Mouse (Mus musculus): ENCODE data around the gene Lypd3. TPM values are rescaled to one million over a fixed set of nuclear protein-coding genes. Genes with fewer than 3 reads are reported as not detected.

The Lypd3 gene
- total RNA-seq (2021): 1 to 10 TPM; 1.4 to 1.6 TPM

DNA sequence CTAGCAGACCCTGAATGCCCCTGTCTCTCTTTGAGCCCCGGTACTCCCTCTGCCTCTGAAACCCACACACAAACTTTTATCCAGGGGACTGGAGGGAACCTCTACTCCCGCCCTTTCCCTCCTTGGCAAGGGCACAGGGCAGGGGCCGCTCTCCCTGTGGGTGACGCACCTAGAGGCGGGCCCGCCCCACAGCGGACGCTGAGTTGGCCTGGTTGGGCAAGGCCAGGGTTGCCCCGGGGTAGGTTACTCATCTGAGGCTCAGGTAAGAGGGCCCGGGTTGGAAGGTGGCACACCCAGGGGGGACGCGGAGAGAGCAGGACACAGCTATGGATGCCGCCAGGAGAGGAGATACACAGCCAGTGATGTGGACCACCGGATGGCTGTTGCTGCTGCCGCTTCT, at the start of gene Lypd3:
TSS of gene Lypd3 (plus strand) at position 287 of the 400 bp plus-strand sequence.
- no peak for DNase-seq (ENCODE audit: extremely low spot score in 1 of 2, low spot score in 1 of 2)

GRCm38 (mm10) chr7:24586828-24587227, 49.5 kb upstream of the Lypd3 start:
- DNase-seq (ENCODE audit: extremely low spot score in 1 of 2, low spot score in 1 of 2): no peak

DNA sequence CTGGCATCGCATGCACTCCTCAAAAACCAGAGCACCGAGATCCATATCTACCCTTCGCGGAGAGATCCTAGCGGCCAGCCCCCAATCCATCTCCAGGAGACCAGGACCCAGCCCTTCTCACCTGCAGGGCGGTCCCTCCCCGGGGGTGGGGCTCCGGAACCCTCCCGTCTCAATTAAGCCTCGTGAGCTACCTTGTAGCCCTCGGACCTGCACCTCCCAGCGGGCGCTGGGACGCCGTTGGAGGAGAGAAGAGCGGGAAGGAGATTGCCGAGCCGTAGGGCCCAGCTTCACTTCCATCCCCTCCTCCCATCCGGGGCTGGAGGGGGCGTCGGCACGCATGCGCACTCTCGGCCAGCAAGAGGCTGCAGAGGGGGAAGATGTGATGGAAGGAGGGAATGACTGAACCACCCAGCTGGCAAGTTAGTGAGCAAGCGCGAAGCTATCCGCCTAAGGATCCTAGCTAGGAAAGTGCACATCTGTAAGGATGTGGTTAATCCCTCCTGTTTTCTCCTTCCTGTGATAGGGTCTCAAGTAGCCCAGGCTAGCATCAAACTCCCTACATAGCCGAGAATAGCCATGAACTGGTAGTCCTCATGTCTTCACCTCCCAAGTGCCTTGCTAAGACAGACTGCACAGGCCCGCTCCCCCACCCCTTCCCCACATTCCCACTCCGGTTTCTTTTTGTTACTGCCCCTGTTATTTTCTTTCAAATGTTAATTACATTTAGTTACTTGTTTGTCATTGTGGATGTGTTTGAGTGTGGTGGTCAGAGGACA, 48.8 kb upstream of the Lypd3 start, which contains the start of the genes Ethe1 and Zfp575:
TSS of gene Ethe1 (plus strand) at position 214 of the 776 bp plus-strand sequence.
TSS of gene Zfp575 (minus strand) at position 312 of the 776 bp plus-strand sequence.
- DNase-seq (ENCODE audit: extremely low spot score in 1 of 2, low spot score in 1 of 2): peak; percentile 76 to 82

DNA sequence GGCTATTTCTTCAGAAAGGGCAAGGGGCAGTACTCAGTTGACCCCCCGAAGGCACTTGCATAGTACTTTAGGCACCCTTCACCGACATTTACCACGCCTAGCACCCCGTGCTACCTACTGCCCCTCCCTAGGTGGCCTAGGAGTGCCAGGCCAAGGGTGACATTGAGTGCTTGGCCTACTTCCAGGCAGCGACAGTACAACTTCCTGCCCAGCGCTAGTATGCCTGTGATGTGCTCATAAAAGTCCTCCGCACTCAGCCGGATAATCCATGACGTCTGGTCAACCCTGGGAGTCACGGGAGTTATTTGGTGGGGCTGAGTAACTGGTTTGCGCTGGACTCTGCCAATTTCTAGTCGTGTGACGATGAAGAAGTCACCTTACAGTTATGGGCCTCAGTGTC, 48.0 kb upstream of the Lypd3 start:
- DNase-seq (ENCODE audit: extremely low spot score in 1 of 2, low spot score in 1 of 2): no peak

- DNase-seq (ENCODE audit: extremely low spot score in 1 of 2, low spot score in 1 of 2): no peak
Measured at GRCm38 (mm10) chr7:24591735-24592134, 44.6 kb upstream of the Lypd3 start.

- no peak for DNase-seq (ENCODE audit: extremely low spot score in 1 of 2, low spot score in 1 of 2)
Measured at GRCm38 (mm10) chr7:24592163-24592562, 44.2 kb upstream of the Lypd3 start.

GRCm38 (mm10) chr7:24592781-24593180, 43.6 kb upstream of the Lypd3 start:
- no peak for DNase-seq (ENCODE audit: extremely low spot score in 1 of 2, low spot score in 1 of 2)

DNA sequence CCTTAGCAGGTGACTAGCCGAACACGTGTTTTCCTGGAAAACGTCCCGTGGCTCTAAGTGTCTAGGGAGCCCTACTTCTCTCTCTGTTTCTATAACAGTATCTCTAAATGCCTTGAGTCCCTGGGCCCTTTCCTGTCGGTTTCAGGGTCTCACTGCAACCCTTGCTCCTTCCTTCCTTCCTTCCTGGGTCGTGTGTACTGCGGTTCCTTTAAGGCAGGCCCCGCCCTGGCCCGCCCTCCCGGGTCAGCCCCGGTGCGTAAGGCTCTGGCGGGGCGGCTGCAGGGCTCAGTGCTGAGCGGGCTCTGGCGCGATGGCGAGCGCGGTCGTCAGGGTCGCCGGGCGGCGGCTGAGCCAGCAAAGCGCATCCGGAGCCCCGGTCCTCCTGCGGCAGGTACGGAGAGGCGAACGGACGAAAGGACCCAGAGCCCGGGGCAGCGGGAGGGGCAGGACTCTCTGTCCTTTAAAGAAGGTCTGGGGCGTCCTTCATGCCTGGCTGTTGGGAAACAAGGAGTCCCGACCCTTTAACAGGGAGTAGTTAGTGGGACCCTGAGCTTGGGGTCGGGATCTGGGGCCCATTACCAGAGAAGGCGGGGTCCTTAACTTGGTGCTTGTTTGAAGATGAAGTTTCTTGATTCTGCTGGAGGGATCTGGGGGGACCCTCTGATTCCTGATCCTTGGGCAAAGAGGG, 42.6 kb upstream of the Lypd3 start:
- DNase-seq (ENCODE audit: extremely low spot score in 1 of 2, low spot score in 1 of 2): peak; percentile 44 to 49

DNA sequence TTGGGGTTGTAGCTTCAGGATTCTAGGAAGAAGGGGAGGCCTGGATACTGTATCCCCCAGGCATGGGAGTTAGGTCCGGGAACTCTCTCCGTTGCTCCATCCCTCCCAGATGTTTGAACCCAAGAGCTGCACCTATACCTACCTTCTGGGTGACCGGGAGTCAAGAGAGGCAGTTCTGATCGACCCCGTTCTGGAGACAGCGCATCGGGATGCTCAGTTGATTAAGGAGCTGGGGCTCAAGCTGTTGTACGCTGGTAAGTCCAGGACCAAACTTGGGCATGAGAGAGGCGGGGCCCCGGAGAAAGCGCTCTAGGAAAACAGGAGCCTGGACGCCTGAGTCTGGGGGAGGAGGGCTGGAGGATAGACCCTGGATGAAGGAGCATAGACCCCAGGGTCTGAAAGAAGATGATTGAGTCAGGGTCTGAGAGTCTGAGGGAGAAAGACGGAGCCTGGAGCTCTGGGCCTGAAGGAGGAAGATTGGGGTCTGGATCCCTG, 42.0 kb upstream of the Lypd3 start:
- no peak for DNase-seq (ENCODE audit: extremely low spot score in 1 of 2, low spot score in 1 of 2)

GRCm38 (mm10) chr7:24595464-24595863, 40.9 kb upstream of the Lypd3 start:
- no peak for DNase-seq (ENCODE audit: extremely low spot score in 1 of 2, low spot score in 1 of 2)

DNA sequence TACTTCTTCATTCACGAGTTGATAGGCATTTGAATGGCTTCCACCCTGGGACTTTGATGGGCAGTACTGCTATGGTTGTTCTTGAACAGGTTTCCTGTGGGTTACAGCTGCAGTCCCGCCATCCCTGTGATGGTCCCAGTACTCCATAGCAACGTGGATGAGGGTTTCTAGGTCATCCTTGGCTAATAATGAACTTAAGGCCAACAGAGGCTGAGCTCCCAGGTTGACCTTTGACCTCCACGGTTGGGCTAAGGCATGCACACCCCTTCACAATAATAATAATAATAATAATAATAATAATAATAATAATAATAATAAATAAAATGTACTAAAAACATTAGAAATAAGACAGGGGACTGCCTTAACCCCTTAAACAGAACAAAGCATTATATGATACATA, 38.2 kb upstream of the Lypd3 start:
- no peak for DNase-seq (ENCODE audit: extremely low spot score in 1 of 2, low spot score in 1 of 2)

- no peak for DNase-seq (ENCODE audit: extremely low spot score in 1 of 2, low spot score in 1 of 2)
Measured at GRCm38 (mm10) chr7:24599211-24600067, 36.9 kb upstream of the Lypd3 start.

DNA sequence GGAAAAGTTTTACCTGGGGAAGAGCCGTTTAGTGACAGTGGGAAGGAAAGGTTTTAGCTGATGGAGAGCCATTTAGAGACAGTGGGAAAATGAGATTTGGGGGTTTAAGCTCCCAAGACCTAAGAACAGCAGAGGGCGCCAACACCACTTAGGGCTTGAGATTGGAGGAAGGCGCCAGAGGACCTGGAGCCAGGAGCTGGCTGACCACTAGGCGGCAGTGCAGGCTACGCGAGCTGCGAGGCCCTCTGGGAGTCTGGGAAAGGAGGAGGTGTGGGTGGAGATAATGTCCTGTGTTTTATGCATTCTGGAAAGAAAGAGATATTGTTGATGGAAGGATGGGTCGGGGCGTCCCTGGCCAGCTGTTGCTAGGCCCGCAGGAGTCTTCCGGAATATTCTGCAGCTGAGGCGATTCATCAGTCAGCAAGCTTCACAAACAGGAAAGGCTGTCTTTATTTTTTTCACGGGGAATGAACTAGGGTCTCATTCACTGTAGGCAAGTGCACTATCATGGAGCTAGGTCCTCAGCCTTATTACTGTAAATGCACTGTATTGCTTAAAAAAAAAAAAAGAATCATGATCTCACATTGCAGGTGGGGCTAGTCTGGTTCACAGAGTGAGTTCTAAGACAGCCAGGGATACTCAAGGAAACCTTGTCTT, 35.3 kb upstream of the Lypd3 start:
- DNase-seq (ENCODE audit: extremely low spot score in 1 of 2, low spot score in 1 of 2): peak; percentile 94 to 100

DNA sequence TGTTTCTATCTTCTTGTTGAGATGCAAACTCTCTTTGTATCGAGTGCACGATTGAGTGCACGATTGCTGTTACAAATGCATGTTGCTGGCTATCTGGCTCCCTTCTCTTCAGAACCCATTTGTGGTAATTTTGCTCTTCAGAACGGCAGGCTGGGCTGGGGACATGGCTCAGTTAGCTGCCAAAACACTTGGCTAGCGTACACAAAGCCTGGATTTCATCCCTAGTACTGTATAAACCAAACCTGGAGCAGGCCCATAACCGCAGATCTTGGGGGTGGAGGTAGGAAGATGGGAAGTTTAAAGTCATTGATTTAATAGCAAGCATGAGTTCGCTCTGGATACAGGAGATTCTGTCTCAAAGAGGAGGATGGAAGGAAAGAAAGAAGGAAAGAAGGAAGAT, 30.8 kb upstream of the Lypd3 start:
- DNase-seq (ENCODE audit: extremely low spot score in 1 of 2, low spot score in 1 of 2): no peak

DNA sequence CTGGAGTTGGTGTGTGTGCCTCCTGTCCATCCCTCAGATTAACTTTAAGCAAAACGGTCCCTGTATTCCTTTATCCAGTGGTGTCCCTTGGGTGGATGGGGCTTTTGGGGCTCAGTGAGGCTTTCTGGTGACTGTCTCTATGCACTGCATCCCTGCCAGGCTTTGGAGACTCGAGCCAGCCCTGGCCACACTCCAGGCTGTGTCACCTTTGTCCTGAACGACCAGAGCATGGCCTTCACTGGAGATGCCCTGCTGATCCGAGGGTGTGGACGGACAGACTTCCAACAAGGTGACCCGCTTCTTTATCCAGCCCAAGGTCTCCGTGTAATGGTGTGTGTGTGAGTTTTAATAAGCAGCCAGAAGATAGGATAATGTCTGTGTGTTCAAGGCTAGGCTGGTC, 30.3 kb upstream of the Lypd3 start:
- no peak for DNase-seq (ENCODE audit: extremely low spot score in 1 of 2, low spot score in 1 of 2)

DNA sequence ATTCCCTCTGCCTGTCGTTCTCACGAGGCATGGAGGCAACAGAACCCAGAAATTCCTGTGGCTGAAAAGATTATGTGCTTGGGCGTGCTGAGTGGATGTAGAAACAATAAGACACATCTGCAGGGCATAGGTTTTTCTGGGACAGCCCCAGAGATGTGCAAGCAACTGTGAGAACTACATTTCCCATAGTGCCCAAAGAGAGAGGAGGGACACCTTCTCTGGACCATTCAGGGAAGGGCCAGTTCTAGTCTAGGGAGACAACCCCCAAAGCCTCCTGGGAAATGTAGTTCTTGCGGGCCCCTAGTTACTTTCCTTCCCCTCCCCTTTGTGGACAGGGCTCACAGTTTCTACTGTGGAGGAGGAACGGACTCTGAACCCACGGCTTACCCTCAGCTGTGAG, 28.3 kb upstream of the Lypd3 start:
- no peak for DNase-seq (ENCODE audit: extremely low spot score in 1 of 2, low spot score in 1 of 2)

GRCm38 (mm10) chr7:24608561-24608960, 27.8 kb upstream of the Lypd3 start:
- DNase-seq (ENCODE audit: extremely low spot score in 1 of 2, low spot score in 1 of 2): no peak

DNA sequence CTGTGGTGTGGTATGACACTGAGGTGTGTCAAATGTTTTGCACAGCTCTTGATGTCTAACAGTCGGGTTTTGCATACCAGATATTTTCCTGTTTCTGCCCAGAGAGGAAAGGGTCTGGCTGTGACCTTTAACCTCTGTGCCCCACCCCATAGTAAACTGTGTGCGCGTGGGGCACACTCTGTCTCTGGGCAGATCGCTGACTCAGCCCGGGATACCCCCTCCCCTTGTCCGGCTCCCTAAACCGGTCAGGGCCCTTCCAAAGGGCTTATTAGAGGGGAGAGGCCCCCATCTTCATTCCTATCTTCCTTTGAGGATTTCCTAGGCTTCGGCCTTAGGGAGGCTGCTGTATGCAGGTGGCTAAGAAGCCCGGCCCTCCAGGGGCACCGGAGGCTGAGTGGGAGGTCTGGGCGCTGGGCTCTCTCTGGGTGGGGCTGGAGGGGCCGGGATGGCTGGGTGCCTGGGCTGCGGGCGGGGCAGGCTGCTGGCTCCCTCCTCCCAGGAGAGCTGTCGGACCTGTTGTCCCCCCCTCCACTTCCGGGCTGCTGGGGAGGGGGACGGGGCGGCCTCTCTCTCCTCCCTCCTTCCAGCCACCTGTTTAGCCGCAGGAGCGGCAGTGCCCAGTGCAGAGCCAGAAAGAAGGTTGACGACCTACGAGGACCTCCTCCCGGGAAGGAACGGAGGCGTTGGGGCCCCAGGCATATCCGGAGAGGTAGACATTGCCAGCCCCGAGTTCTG, 26.0 kb upstream of the Lypd3 start, which contains the start of gene Phldb3:
TSS of gene Phldb3 (plus strand) at position 620 of the 735 bp plus-strand sequence.
- DNase-seq (ENCODE audit: extremely low spot score in 1 of 2, low spot score in 1 of 2): no peak

- DNase-seq (ENCODE audit: extremely low spot score in 1 of 2, low spot score in 1 of 2): peak in 1 of 2 experiments; percentile 42
Measured at GRCm38 (mm10) chr7:24610879-24611494, 25.4 kb upstream of the Lypd3 start.

Measured in layer of hippocampus, postnatal 25 days (tissue).